ENCODE assay signal across 9 mouse cellular contexts in genomic region chr13:59881989-59882784, GRCm38 (mm10). TPM values are rescaled to one million over a fixed set of nuclear protein-coding genes. Genes with fewer than 3 reads are reported as not detected.
A peak's percentile ranks its signal among the peaks of the same experiment; 100 is the strongest.
DNase-seq lines count a peak whose midpoint lies in the region; ATAC-seq and TF ChIP-seq lines count a peak whose summit lies in the region.
"Had no signal": no experiment of that assay in that cellular context is flagged by ENCODE, and none has a peak within 500 bp of the region (broad histone marks: within the 10 kb centered on the region; RNA-seq: fewer than 3 reads in every experiment).

No protein-coding gene starts in this region.

- no peak overlapping the region for H3K27ac ChIP-seq in heart, postnatal 0 days (ENCODE audit: low read depth)
- H3K27ac ChIP-seq in embryonic facial prominence, embryonic 13.5 days, result peak overlapping the region; percentile 33; the same call in 1 of the 2 replicates
- H3K27ac ChIP-seq in kidney, adult 2 months (ENCODE audit: insufficient read depth, low read depth, low read length), result no peak overlapping the region
- H3K27ac ChIP-seq in neural tube, embryonic 12.5 days, result no peak overlapping the region
- H3K27ac ChIP-seq: macrophage had no signal

- intact Hi-C loops in left cerebral cortex, postnatal 14 days (cut with DNase I), result no loop called here

- no peaks in the 10 kb centered on the region for H3K36me3 ChIP-seq in heart, postnatal 0 days (replicated peaks; ENCODE audit: control insufficient read depth, insufficient read depth, low read length)
- H3K36me3 ChIP-seq in embryonic facial prominence, embryonic 13.5 days, result no peaks in the 10 kb centered on the region
- H3K36me3 ChIP-seq in kidney, adult 2 months (ENCODE audit: control insufficient read depth, insufficient read depth, low read length), result no peaks in the 10 kb centered on the region
- H3K36me3 ChIP-seq in neural tube, embryonic 12.5 days, result no peaks in the 10 kb centered on the region

- DNase-seq in heart, postnatal 0 days (ENCODE audit: low spot score), result no peak
- no peak for DNase-seq in heart, adult 9 months (ENCODE audit: low spot score in 2 of 2)
- DNase-seq in kidney, adult 2 months, result peak; percentile 70
- DNase-seq in testis, postnatal 10 days (ENCODE audit: low spot score), result no peak
- no peak for DNase-seq in spleen, adult 18-20 months
- DNase-seq in left cerebral cortex, postnatal 14 days (ENCODE audit: low spot score in 2 of 2), result no peak

- H3K4me3 ChIP-seq in heart, postnatal 0 days (ENCODE audit: low read depth, low read length), result no peak overlapping the region
- no peak overlapping the region for H3K4me3 ChIP-seq in embryonic facial prominence, embryonic 13.5 days
- no peak overlapping the region for H3K4me3 ChIP-seq in kidney, adult 2 months (ENCODE audit: insufficient read depth, low read depth, low read length)
- H3K4me3 ChIP-seq in neural tube, embryonic 12.5 days, result 0 out of 2 replicates have a peak overlapping the region, but pooled peaks have one; percentile 7

- H3K4me1 ChIP-seq in heart, postnatal 0 days (ENCODE audit: control insufficient read depth, insufficient read depth), result no peaks in the 10 kb centered on the region
- H3K4me1 ChIP-seq in embryonic facial prominence, embryonic 13.5 days, result peaks cover 29% of the 10 kb centered on the region
- peaks cover 3% of the 10 kb centered on the region; the same call in 1 of the 2 replicates for H3K4me1 ChIP-seq in kidney, adult 2 months (ENCODE audit: control insufficient read depth, insufficient read depth, low read length)
- peaks cover 8% of the 10 kb centered on the region for H3K4me1 ChIP-seq in neural tube, embryonic 12.5 days

- no peak for TF ChIP-seq CTCF in heart, postnatal 0 days (IDR thresholded peaks at IDR 0.05; ENCODE audit: low read depth)
- no peak for TF ChIP-seq CTCF in kidney, adult 2 months (conservative IDR thresholded peaks at IDR 0.05; ENCODE audit: insufficient read depth, insufficient read length, low read depth, low read length)

- H3K4me2 ChIP-seq in heart, postnatal 0 days (ENCODE audit: low read depth, low read length), result peak overlapping the region; percentile 16; the same call in 1 of the 2 replicates
- peak overlapping the region; percentile 38 for H3K4me2 ChIP-seq in embryonic facial prominence, embryonic 13.5 days
- peak overlapping the region; percentile 55 for H3K4me2 ChIP-seq in neural tube, embryonic 12.5 days (replicated peaks)

- no peak overlapping the region for H3K9ac ChIP-seq in heart, postnatal 0 days (replicated peaks; ENCODE audit: low read depth, low read length)
- no peak overlapping the region for H3K9ac ChIP-seq in embryonic facial prominence, embryonic 13.5 days
- H3K9ac ChIP-seq in neural tube, embryonic 12.5 days, result no peak overlapping the region

- no peak for TF ChIP-seq POLR2A in kidney, adult 2 months (IDR thresholded peaks at IDR 0.05; ENCODE audit: low read depth, low read length)

- TF ChIP-seq EP300 in heart, postnatal 0 days (IDR thresholded peaks at IDR 0.05; ENCODE audit: low read depth), result no peak

- no peak for ATAC-seq in heart, postnatal 0 days (ENCODE audit: insufficient read depth, low read depth)
- no peak for ATAC-seq in embryonic facial prominence, embryonic 13.5 days (ENCODE audit: insufficient number of reproducible peaks, insufficient read depth, low FRiP score, low TSS enrichment, low read depth)
- ATAC-seq in neural tube, embryonic 12.5 days (ENCODE audit: low FRiP score, low read depth), result peak; percentile 53; the same call in 1 of the 2 replicates

- H3K27me3 ChIP-seq in heart, postnatal 0 days (ENCODE audit: control insufficient read depth, insufficient read depth, low read length), result no peaks in the 10 kb centered on the region
- H3K27me3 ChIP-seq in embryonic facial prominence, embryonic 13.5 days, result no peaks in the 10 kb centered on the region
- no peaks in the 10 kb centered on the region for H3K27me3 ChIP-seq in kidney, adult 2 months (replicated peaks; ENCODE audit: control insufficient read depth, insufficient read depth, low read length)
- H3K27me3 ChIP-seq in neural tube, embryonic 12.5 days (replicated peaks), result no peaks in the 10 kb centered on the region

- H3K9me3 ChIP-seq in heart, postnatal 0 days (replicated peaks; ENCODE audit: control insufficient read depth, low read length), result 0 out of 2 replicates have a peak, but pooled peaks cover 7% of the 10 kb centered on the region
- 0 out of 2 replicates have a peak, but pooled peaks cover 6% of the 10 kb centered on the region for H3K9me3 ChIP-seq in embryonic facial prominence, embryonic 13.5 days
- 0 out of 2 replicates have a peak, but pooled peaks cover 9% of the 10 kb centered on the region for H3K9me3 ChIP-seq in neural tube, embryonic 12.5 days

- WGBS in heart, postnatal 0 days, result 48% methylated on average over 15 of the region's 19 CpGs
- 26% methylated on average over 19 of the region's 19 CpGs for WGBS in embryonic facial prominence, embryonic 13.5 days
- WGBS in kidney, adult 2 months, result 19% methylated on average over 17 of the region's 19 CpGs
- 21% methylated on average over 19 of the region's 19 CpGs for WGBS in neural tube, embryonic 12.5 days

RNA-seq across cellular contexts. Expression of gene Tut7, which starts 59.2 kb away (rescaled TPM):
- total RNA-seq in heart, postnatal 0 days (2014; rRNA removed; ENCODE audit: low replicate concordance), result 19.3 and 24.3 TPM in 2 replicates
- polyA plus RNA-seq in heart, postnatal 0 days (2015; fragmentation: Nextera tagmentation; extraction: Ambion mirVana), result 24.0 and 26.3 TPM in 2 replicates
- 51.8 and 54.2 TPM in 2 replicates for polyA plus RNA-seq in embryonic facial prominence, embryonic 13.5 days (2015; fragmentation: Nextera tagmentation; extraction: Ambion mirVana)
- 14.5 and 14.6 TPM in 2 replicates for polyA plus RNA-seq in kidney, adult 2 months (2012; rRNA removed)
- polyA plus RNA-seq in neural tube, embryonic 12.5 days (2016; fragmentation: Nextera tagmentation; extraction: Ambion mirVana), result 55.2 and 61.7 TPM in 2 replicates
- 10 to 100 TPM; 60.9 to 66.6 TPM for total RNA-seq in left cerebral cortex, postnatal 14 days (2021)
